Comparison of ENCODE assay signal across 14 mouse cellular contexts in genomic region chr17:71214514-71215240, GRCm38 (mm10). TPM values are rescaled to one million over a fixed set of nuclear protein-coding genes. Genes with fewer than 3 reads are reported as not detected.
DNase-seq lines count a peak whose midpoint lies in the region; ATAC-seq lines count a peak whose summit lies in the region.
"Had no signal": no experiment of that assay in that cellular context is flagged by ENCODE, and none has a peak within 500 bp of the region (broad histone marks: within the 10 kb centered on the region; RNA-seq: fewer than 3 reads in every experiment).

No protein-coding gene starts in this region.

- H3K4me3 ChIP-seq in heart, embryonic 11.5 days (ENCODE audit: low read depth, low read length) = no peak overlapping the region
- no peak overlapping the region for H3K4me3 ChIP-seq in embryonic facial prominence, embryonic 12.5 days
- peak overlapping the region; percentile 34 for H3K4me3 ChIP-seq in liver, embryonic 15.5 days (replicated peaks)
- H3K4me3 ChIP-seq: neural tube, embryonic 12.5 days had no signal

- no peak for DNase-seq in heart, adult 9 months (ENCODE audit: low spot score in 2 of 2)
- DNase-seq in B cell, adult 2 months = peak; percentile 34 to 36
- DNase-seq in left cerebral cortex, adult 9 months (ENCODE audit: low spot score in 2 of 2) = no peak
- no peak for DNase-seq in ovary, postnatal 14 days (ENCODE audit: low spot score)
- DNase-seq in urinary bladder, adult 18-20 months (ENCODE audit: low spot score in 2 of 2) = no peak
- DNase-seq: cerebellum, postnatal 10 days; heart, postnatal 36 days; lung, postnatal 14 days; right cerebral cortex, postnatal 25 days had no signal

- no peak overlapping the region for H3K4me2 ChIP-seq in heart, embryonic 11.5 days
- no peak overlapping the region for H3K4me2 ChIP-seq in embryonic facial prominence, embryonic 12.5 days (replicated peaks)
- peak overlapping the region; percentile 65 for H3K4me2 ChIP-seq in liver, embryonic 15.5 days
- H3K4me2 ChIP-seq: neural tube, embryonic 12.5 days had no signal

- H3K36me3 ChIP-seq in heart, embryonic 11.5 days (ENCODE audit: control insufficient read depth, insufficient read depth, low read length) = no peaks in the 10 kb centered on the region
- H3K36me3 ChIP-seq in embryonic facial prominence, embryonic 12.5 days = peaks cover 18% of the 10 kb centered on the region
- H3K36me3 ChIP-seq in liver, embryonic 15.5 days (replicated peaks) = peaks cover 40% of the 10 kb centered on the region

- no peak overlapping the region for H3K9ac ChIP-seq in heart, embryonic 11.5 days (ENCODE audit: low read depth, low read length)
- H3K9ac ChIP-seq in embryonic facial prominence, embryonic 12.5 days = no peak overlapping the region
- peak overlapping the region; percentile 19; the same call in 1 of the 2 replicates for H3K9ac ChIP-seq in liver, embryonic 15.5 days
- H3K9ac ChIP-seq: neural tube, embryonic 12.5 days had no signal

- 76% methylated on average over 17 of the region's 17 CpGs for WGBS in heart, embryonic 11.5 days (ENCODE audit: insufficient replicate concordance)
- WGBS in embryonic facial prominence, embryonic 12.5 days = 86% methylated on average over 17 of the region's 17 CpGs
- WGBS in liver, embryonic 15.5 days (ENCODE audit: insufficient replicate concordance) = 31% methylated on average over 17 of the region's 17 CpGs

- H3K9me3 ChIP-seq in heart, embryonic 11.5 days (replicated peaks; ENCODE audit: control insufficient read depth, low read length) = no peaks in the 10 kb centered on the region
- no peaks in the 10 kb centered on the region for H3K9me3 ChIP-seq in embryonic facial prominence, embryonic 12.5 days
- H3K9me3 ChIP-seq in liver, embryonic 15.5 days (replicated peaks) = no peaks in the 10 kb centered on the region
- H3K9me3 ChIP-seq: neural tube, embryonic 12.5 days had no signal

- H3K27me3 ChIP-seq in heart, embryonic 11.5 days (ENCODE audit: control insufficient read depth, insufficient read depth, low read length) = no peaks in the 10 kb centered on the region
- no peaks in the 10 kb centered on the region for H3K27me3 ChIP-seq in embryonic facial prominence, embryonic 12.5 days
- no peaks in the 10 kb centered on the region for H3K27me3 ChIP-seq in liver, embryonic 15.5 days
- H3K27me3 ChIP-seq: neural tube, embryonic 12.5 days had no signal

- peaks cover 17% of the 10 kb centered on the region for H3K4me1 ChIP-seq in heart, embryonic 11.5 days (ENCODE audit: control insufficient read depth, insufficient read depth, low read length)
- H3K4me1 ChIP-seq in embryonic facial prominence, embryonic 12.5 days = peaks cover 8% of the 10 kb centered on the region; the same call in 1 of the 2 replicates
- peaks cover 72% of the 10 kb centered on the region for H3K4me1 ChIP-seq in liver, embryonic 15.5 days (replicated peaks)

- ATAC-seq in heart, embryonic 11.5 days (replicated peaks; ENCODE audit: insufficient number of reproducible peaks, low FRiP score, low TSS enrichment) = no peak
- ATAC-seq in embryonic facial prominence, embryonic 12.5 days (ENCODE audit: insufficient number of reproducible peaks, insufficient read depth, low FRiP score, low TSS enrichment) = peak; percentile 19; the same call in 1 of the 2 replicates
- ATAC-seq in liver, embryonic 15.5 days (ENCODE audit: insufficient read depth) = 0 out of 2 replicates have a peak, but pooled peaks have one; percentile 26

- 0 out of 2 replicates have a peak overlapping the region, but pooled peaks have one; percentile 10 for H3K27ac ChIP-seq in heart, embryonic 11.5 days (ENCODE audit: low read depth, low read length)
- H3K27ac ChIP-seq in embryonic facial prominence, embryonic 12.5 days = no peak overlapping the region
- H3K27ac ChIP-seq in liver, embryonic 15.5 days (replicated peaks) = peak overlapping the region; percentile 71
- H3K27ac ChIP-seq: kidney, postnatal 0 days; neural tube, embryonic 12.5 days had no signal

RNA-seq across cellular contexts. Expression of gene Lpin2, which starts 32.3 kb away (rescaled TPM):
- 21.9 and 22.5 TPM in 2 replicates for polyA plus RNA-seq in heart, embryonic 11.5 days (2014; fragmentation: Nextera tagmentation; extraction: Ambion mirVana)
- polyA plus RNA-seq in embryonic facial prominence, embryonic 12.5 days (2016; fragmentation: Nextera tagmentation; extraction: Ambion mirVana) = 59.2 and 59.4 TPM in 2 replicates
- polyA plus RNA-seq in liver, embryonic 15.5 days (2015; fragmentation: Nextera tagmentation; extraction: Ambion mirVana) = 42.3 and 46.7 TPM in 2 replicates

Comparison
In these comparisons a context has a peak if more than half of its experiments do, and no peak if none do; other contexts are left out.
1. DNase-seq: peak in B cell, adult 2 months (2 of 2); none in heart, adult 9 months (0 of 2), left cerebral cortex, adult 9 months (0 of 2), ovary, postnatal 14 days (single experiment) and urinary bladder, adult 18-20 months (0 of 2).